Comparison of ENCODE assay signal across 19 mouse cellular contexts in the genomic region with DNA sequence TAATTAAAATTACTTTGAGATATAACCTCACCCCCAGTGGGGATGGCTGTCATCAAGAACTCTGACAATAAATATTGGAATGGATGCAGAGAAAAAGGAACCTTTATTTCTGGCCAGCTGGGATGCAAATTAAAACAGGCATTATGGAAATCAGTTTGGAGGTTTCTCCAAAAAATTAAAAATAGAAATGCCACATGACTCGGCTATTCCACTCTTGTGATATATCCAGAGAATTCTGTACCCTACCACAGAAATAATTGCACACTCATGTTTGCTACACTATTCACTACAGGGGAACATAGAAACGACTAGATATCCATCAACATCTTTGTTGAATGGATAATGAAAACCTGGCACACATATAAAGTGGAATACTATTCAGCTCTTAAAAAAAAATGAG. TPM values are rescaled to one million over a fixed set of nuclear protein-coding genes. Genes with fewer than 3 reads are reported as not detected.
DNase-seq lines count a peak whose midpoint lies in the region; ATAC-seq and TF ChIP-seq lines count a peak whose summit lies in the region.
"Had no signal": no experiment of that assay in that cellular context is flagged by ENCODE, and none has a peak within 500 bp of the region (broad histone marks: within the 10 kb centered on the region; RNA-seq: fewer than 3 reads in every experiment).

No protein-coding gene starts in this region.

- no peak overlapping the region for H3K9ac ChIP-seq in forebrain, postnatal 0 days
- H3K9ac ChIP-seq in forebrain, embryonic 14.5 days (ENCODE audit: low read length), result no peak overlapping the region
- H3K9ac ChIP-seq in heart, adult 2 months (ENCODE audit: low read depth, low read length), result no peak overlapping the region
- H3K9ac ChIP-seq: embryonic facial prominence, embryonic 12.5 days; forebrain, embryonic 13.5 days had no signal

- no peaks in the 10 kb centered on the region for H3K27me3 ChIP-seq in forebrain, postnatal 0 days (ENCODE audit: insufficient read depth, low read length)
- no peaks in the 10 kb centered on the region for H3K27me3 ChIP-seq in forebrain, embryonic 14.5 days (replicated peaks; ENCODE audit: control insufficient read depth, insufficient read depth, low read length)
- H3K27me3 ChIP-seq in heart, adult 2 months (ENCODE audit: control insufficient read depth, insufficient read depth, low read length), result no peaks in the 10 kb centered on the region
- H3K27me3 ChIP-seq: embryonic facial prominence, embryonic 12.5 days; forebrain, embryonic 13.5 days had no signal

- no peak overlapping the region for H3K27ac ChIP-seq in forebrain, postnatal 0 days (ENCODE audit: low read depth, low read length)
- no peak overlapping the region for H3K27ac ChIP-seq in forebrain, embryonic 14.5 days (ENCODE audit: low read depth, low read length)
- no peak overlapping the region for H3K27ac ChIP-seq in heart, adult 2 months
- H3K27ac ChIP-seq: embryonic facial prominence, embryonic 10.5 days; embryonic facial prominence, embryonic 12.5 days; forebrain, embryonic 13.5 days had no signal

- WGBS in forebrain, postnatal 0 days, result 55% methylated on average over 2 of the region's 2 CpGs
- 78% methylated on average over 2 of the region's 2 CpGs for WGBS in forebrain, embryonic 14.5 days
- WGBS in heart, adult 2 months, result 69% methylated on average over 2 of the region's 2 CpGs

- H3K79me2 ChIP-seq in heart, adult 2 months (replicated peaks; ENCODE audit: control insufficient read depth, insufficient read depth, low read length), result no peaks in the 10 kb centered on the region

- no peak overlapping the region for H3K4me2 ChIP-seq in forebrain, postnatal 0 days (ENCODE audit: low read depth)
- no peak overlapping the region for H3K4me2 ChIP-seq in forebrain, embryonic 14.5 days (ENCODE audit: low read length)
- H3K4me2 ChIP-seq: embryonic facial prominence, embryonic 12.5 days; forebrain, embryonic 13.5 days had no signal

- no peak overlapping the region for H3K4me3 ChIP-seq in forebrain, postnatal 0 days (ENCODE audit: low read depth, low read length)
- H3K4me3 ChIP-seq in forebrain, embryonic 14.5 days (ENCODE audit: low read depth, low read length), result no peak overlapping the region
- no peak overlapping the region for H3K4me3 ChIP-seq in heart, adult 2 months
- H3K4me3 ChIP-seq: embryonic facial prominence, embryonic 10.5 days; embryonic facial prominence, embryonic 12.5 days; forebrain, embryonic 13.5 days had no signal

- no peak for TF ChIP-seq EP300 in heart, adult 2 months (IDR thresholded peaks at IDR 0.05; ENCODE audit: insufficient read depth, low read depth, low read length)

- peak; percentile 13 for DNase-seq in forebrain, postnatal 0 days
- DNase-seq in forebrain, embryonic 14.5 days (ENCODE audit: low spot score), result no peak
- DNase-seq in heart, adult 11 months, result peak; percentile 5
- DNase-seq in heart, adult 2 months, result no peak
- DNase-seq in brain, adult 2 months (ENCODE audit: low read depth, low spot score), result peak; percentile 36
- no peak for DNase-seq in kidney, postnatal 25 days
- DNase-seq in left cerebral cortex, adult 11 months (ENCODE audit: low spot score), result no peak
- DNase-seq: adrenal gland, adult 2 months; adrenal gland, postnatal 10 days; adrenal gland, postnatal 25 days; cerebellum, adult 11 months; cerebellum, adult 18-20 months; cerebellum, adult 8-10 months; cerebellum, adult 9-11 months; cerebellum, postnatal 14 days; cerebellum, postnatal 36 days had no signal

- H3K9me3 ChIP-seq in forebrain, postnatal 0 days (ENCODE audit: low read length), result no peaks in the 10 kb centered on the region
- H3K9me3 ChIP-seq in forebrain, embryonic 14.5 days (replicated peaks; ENCODE audit: control insufficient read depth, low read length), result no peaks in the 10 kb centered on the region
- H3K9me3 ChIP-seq: embryonic facial prominence, embryonic 10.5 days; embryonic facial prominence, embryonic 12.5 days; forebrain, embryonic 13.5 days had no signal

- peak; percentile 38 for ATAC-seq in forebrain, postnatal 0 days
- ATAC-seq in forebrain, embryonic 14.5 days, result no peak
- ATAC-seq: forebrain, embryonic 13.5 days had no signal

- TF ChIP-seq CTCF in forebrain, postnatal 0 days (IDR thresholded peaks at IDR 0.05; ENCODE audit: low read depth), result no peak
- TF ChIP-seq CTCF in heart, adult 2 months (IDR thresholded peaks at IDR 0.05), result no peak

- intact Hi-C loops in heart, adult 2 months (cut with DNase I), result no loop called here

- H3K36me3 ChIP-seq in forebrain, postnatal 0 days (ENCODE audit: insufficient read depth), result no peaks in the 10 kb centered on the region
- H3K36me3 ChIP-seq in forebrain, embryonic 14.5 days (ENCODE audit: control insufficient read depth, insufficient read depth, low read length), result no peaks in the 10 kb centered on the region
- no peaks in the 10 kb centered on the region for H3K36me3 ChIP-seq in heart, adult 2 months (ENCODE audit: control insufficient read depth, insufficient read depth, low read length)
- H3K36me3 ChIP-seq: embryonic facial prominence, embryonic 10.5 days; embryonic facial prominence, embryonic 12.5 days had no signal

- TF ChIP-seq POLR2A in heart, adult 2 months (IDR thresholded peaks at IDR 0.05; ENCODE audit: insufficient read depth, low read depth, low read length), result no peak

- no peaks in the 10 kb centered on the region for H3K4me1 ChIP-seq in forebrain, postnatal 0 days (ENCODE audit: insufficient read depth)
- H3K4me1 ChIP-seq in forebrain, embryonic 14.5 days (ENCODE audit: control insufficient read depth, insufficient read depth, low read length), result no peaks in the 10 kb centered on the region
- no peaks in the 10 kb centered on the region for H3K4me1 ChIP-seq in heart, adult 2 months (ENCODE audit: control insufficient read depth, insufficient read depth, low read length)
- H3K4me1 ChIP-seq: forebrain, embryonic 13.5 days had no signal

RNA-seq across cellular contexts. Expression of gene Slc35g1, which starts 33.9 kb away (rescaled TPM):
- total RNA-seq in forebrain, postnatal 0 days (2014; rRNA removed), result 2.8 and 3.2 TPM in 2 replicates
- 0.86 and 1.3 TPM in 2 replicates for polyA plus RNA-seq in forebrain, postnatal 0 days (2015; fragmentation: Nextera tagmentation; extraction: Ambion mirVana)
- 1.1 and 1.4 TPM in 2 replicates for polyA plus RNA-seq in forebrain, embryonic 14.5 days (2014; fragmentation: Nextera tagmentation; extraction: Ambion mirVana)
- total RNA-seq in heart, adult 2 months (2021), result 1 to 10 TPM; 2.0 to 2.2 TPM
- 0.92 and 1.4 TPM in 2 replicates for polyA plus RNA-seq in heart, adult 2 months (2012; rRNA removed)

Comparison
In these comparisons a context has a peak if more than half of its experiments do, and no peak if none do; other contexts are left out.
1. DNase-seq: peak in forebrain, postnatal 0 days (single experiment), heart, adult 11 months (single experiment) and brain, adult 2 months (single experiment); none in forebrain, embryonic 14.5 days (single experiment), heart, adult 2 months (0 of 2), kidney, postnatal 25 days (0 of 2) and left cerebral cortex, adult 11 months (single experiment).